Mouse (Mus musculus) embryonic fibroblast, embryonic 13.5 days (primary cell): ENCODE data around the gene Fam118a.

Experiments used
- CTCF ChIP-seq: IDR thresholded peaks from 2 replicates; pipeline ENCODE4 v1.5.1; 2011; ENCODE audit warnings: mild to moderate bottlenecking, control low read depth, low read length, moderate library complexity, borderline replicate concordance; ENCODE audit not compliant: insufficient read depth
- POLR2A ChIP-seq: IDR thresholded peaks from 2 replicates; pipeline ENCODE4 v1.6.1; 2011; ENCODE audit warnings: low read depth, mild to moderate bottlenecking, control low read depth, low read length, moderate library complexity

GRCm38 (mm10) chr15:85072651-85073050, 43.9 kb downstream of the Fam118a start:
- TF ChIP-seq POLR2A: no peak
- TF ChIP-seq CTCF: no peak
